Mouse (Mus musculus) megakaryocyte-erythroid progenitor cell, adult 5 weeks (primary cell): Measurements from ENCODE around the gene Wrap53. TPM values are rescaled to one million over a fixed set of nuclear protein-coding genes. Genes with fewer than 3 reads are reported as not detected.

Experiments
- polyA plus RNA-seq: library from polyadenylated mRNA; stranded (reverse); fragments of >175 nt; gene quantifications from 2 replicates; pipeline ENCODE4 v1.2.3, GENCODE M21; 2012

Gene Wrap53
- polyA plus RNA-seq, result 15.1 and 19.3 TPM in 2 replicates

GRCm38 (mm10) chr11:69580091-69580514 lies at the start of gene Wrap53, which contains the start of gene Trp53:
Wrap53 (minus strand) TSS chr11:69580255.
Trp53 (plus strand) TSS chr11:69580359.

GRCm38 (mm10) chr11:69621571-69622268 lies 41.7 kb upstream of the Wrap53 start, which contains the start of gene Sat2:
Sat2 (plus strand) TSS chr11:69622024.

GRCm38 (mm10) chr11:69617805-69618204 lies 37.8 kb upstream of the Wrap53 start, which contains the start of gene Shbg:
Shbg (minus strand) TSS chr11:69617905.

GRCm38 (mm10) chr11:69605726-69606490 lies 25.9 kb upstream of the Wrap53 start, which contains the start of gene Atp1b2:
Atp1b2 (minus strand) TSS chr11:69605942.

GRCm38 (mm10) chr11:69559851-69560765 lies 19.9 kb downstream of the Wrap53 start, which contains the start of gene Efnb3:
Efnb3 (minus strand) TSS chr11:69560205.

GRCm38 (mm10) chr11:69549060-69549656 lies 30.9 kb downstream of the Wrap53 start, which contains the start of gene Dnah2:
Dnah2 (minus strand) TSS chr11:69549110.

Other genes with a start within 250 kb of the Wrap53 start
- gene Rnf227, start 239.8 kb downstream of the Wrap53 start, polyA plus RNA-seq, result 3.1 and 7.6 TPM in 2 replicates
- 147 and 202 TPM in 2 replicates for gene Chd3, start 210.8 kb downstream of the Wrap53 start, polyA plus RNA-seq
- 114 and 133 TPM in 2 replicates for gene Naa38, start 184.8 kb downstream of the Wrap53 start, polyA plus RNA-seq
- gene Cyb5d1, start 184.6 kb downstream of the Wrap53 start, polyA plus RNA-seq, result 8.7 and 8.8 TPM in 2 replicates
- gene Tmem88, start 182.0 kb downstream of the Wrap53 start, polyA plus RNA-seq, result 1.6 and 2.5 TPM in 2 replicates
- 242 and 341 TPM in 2 replicates for gene Kdm6b, start 166.6 kb downstream of the Wrap53 start, polyA plus RNA-seq
- gene Dnah2, start 31.1 kb downstream of the Wrap53 start, polyA plus RNA-seq, result 0.03 TPM in 1 of 2 replicates, not detected in the other
- 0.69 and 1.4 TPM in 2 replicates for gene Efnb3, start 20.1 kb downstream of the Wrap53 start, polyA plus RNA-seq
- 107 and 113 TPM in 2 replicates for gene Trp53, start 104 bp upstream of the Wrap53 start, polyA plus RNA-seq
- gene Atp1b2, start 25.7 kb upstream of the Wrap53 start, polyA plus RNA-seq, result 60.8 and 72.4 TPM in 2 replicates
- gene Shbg, start 37.6 kb upstream of the Wrap53 start, polyA plus RNA-seq, result not detected in 2 replicates
- gene Sat2, start 41.8 kb upstream of the Wrap53 start, polyA plus RNA-seq, result not detected in 2 replicates
- gene Fxr2, start 52.7 kb upstream of the Wrap53 start, polyA plus RNA-seq, result 78.1 and 86.4 TPM in 2 replicates
- 0.48 and 1.3 TPM in 2 replicates for gene Sox15, start 75.1 kb upstream of the Wrap53 start, polyA plus RNA-seq
- gene Mpdu1, start 82.4 kb upstream of the Wrap53 start, polyA plus RNA-seq, result 34.6 and 45.3 TPM in 2 replicates
- 27.8 and 36.3 TPM in 2 replicates for gene Cd68, start 85.9 kb upstream of the Wrap53 start, polyA plus RNA-seq
- gene Eif4a1, start 92.2 kb upstream of the Wrap53 start, polyA plus RNA-seq, result 275 and 277 TPM in 2 replicates
- 103 and 104 TPM in 2 replicates for gene Senp3, start 101.8 kb upstream of the Wrap53 start, polyA plus RNA-seq
- gene Tnfsf13, start 105.5 kb upstream of the Wrap53 start, polyA plus RNA-seq, result 11.4 TPM in 2 replicates
- 7.9 and 10.0 TPM in 2 replicates for gene Tnfsf12, start 115.6 kb upstream of the Wrap53 start, polyA plus RNA-seq
- gene Tnfsfm13, start 115.8 kb upstream of the Wrap53 start, polyA plus RNA-seq, result 2.5 and 3.6 TPM in 2 replicates
- 82.4 and 83.8 TPM in 2 replicates for gene Polr2a, start 178.4 kb upstream of the Wrap53 start, polyA plus RNA-seq
- gene Slc35g3, start 181.7 kb upstream of the Wrap53 start, polyA plus RNA-seq, result not detected in 2 replicates
- gene Zbtb4, start 185.7 kb upstream of the Wrap53 start, polyA plus RNA-seq, result 3.7 and 6.1 TPM in 2 replicates
- gene Chrnb1, start 215.7 kb upstream of the Wrap53 start, polyA plus RNA-seq, result 1.1 and 1.2 TPM in 2 replicates
- gene Fgf11, start 221.6 kb upstream of the Wrap53 start, polyA plus RNA-seq, result 1.1 and 1.4 TPM in 2 replicates
- 0.03 TPM in 1 of 2 replicates, not detected in the other for gene Tmem102, start 225.4 kb upstream of the Wrap53 start, polyA plus RNA-seq
- not detected in 2 replicates for gene Gm39566, start 235.0 kb upstream of the Wrap53 start, polyA plus RNA-seq
- gene Spem2, start 238.2 kb upstream of the Wrap53 start, polyA plus RNA-seq, result not detected in 2 replicates
- 0.11 TPM in 1 of 2 replicates, not detected in the other for gene Spem1, start 241.9 kb upstream of the Wrap53 start, polyA plus RNA-seq